In the genomic region with DNA sequence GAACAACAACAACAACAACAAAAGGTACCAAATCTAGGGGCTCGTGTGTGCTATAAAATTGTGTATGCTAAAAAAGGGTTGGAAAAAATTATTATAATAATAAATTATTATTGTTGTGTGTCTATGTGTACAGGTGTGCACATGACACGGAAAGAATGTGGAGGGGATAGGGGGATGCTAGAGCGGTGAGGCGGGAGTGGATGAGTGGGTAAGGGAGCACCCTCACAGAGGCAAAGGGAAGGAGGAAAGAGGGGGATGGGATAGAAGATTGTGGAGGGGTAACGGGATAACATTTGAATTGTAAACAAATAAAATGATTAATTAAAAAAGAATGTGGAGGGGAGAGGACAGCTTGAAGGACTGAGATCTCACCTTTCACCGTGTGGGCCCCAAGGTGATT, we compare ENCODE assay signal across 18 mouse cellular contexts.
"Had no signal": no experiment of that assay in that cellular context is flagged by ENCODE, and none has a peak within 500 bp of the region (broad histone marks: within the 10 kb centered on the region; RNA-seq: fewer than 3 reads in every experiment).

No protein-coding gene starts in this region.

- H3K4me1 ChIP-seq: midbrain, embryonic 12.5 days; neural tube, embryonic 13.5 days; neural tube, embryonic 15.5 days had no signal

- H3K4me3 ChIP-seq: midbrain, embryonic 10.5 days; midbrain, embryonic 12.5 days; myocyte; neural tube, embryonic 13.5 days; neural tube, embryonic 15.5 days had no signal

- H3K27ac ChIP-seq: midbrain, embryonic 10.5 days; midbrain, embryonic 12.5 days; neural tube, embryonic 13.5 days; neural tube, embryonic 15.5 days had no signal

- H3K27me3 ChIP-seq: midbrain, embryonic 12.5 days; neural tube, embryonic 13.5 days; neural tube, embryonic 15.5 days had no signal

- H3K36me3 ChIP-seq: midbrain, embryonic 10.5 days; midbrain, embryonic 12.5 days; neural tube, embryonic 13.5 days; neural tube, embryonic 15.5 days had no signal

- DNase-seq: lung, postnatal 10 days; lung, postnatal 4 days; midbrain, embryonic 14.5 days; retina, postnatal 1 day; right cerebral cortex, adult 18-20 months; right cerebral cortex, postnatal 25 days; right cerebral cortex, postnatal 4 days; spleen, adult 18-20 months; thymus, adult 18-20 months; thymus, postnatal 14 days; thymus, postnatal 36 days had no signal

- H3K9me3 ChIP-seq: midbrain, embryonic 10.5 days; midbrain, embryonic 12.5 days; neural tube, embryonic 13.5 days; neural tube, embryonic 15.5 days had no signal

- H3K9ac ChIP-seq: lung, embryonic 14.5 days; midbrain, embryonic 12.5 days; neural tube, embryonic 13.5 days; neural tube, embryonic 15.5 days had no signal

- ATAC-seq: midbrain, embryonic 16.5 days had no signal

- H3K4me2 ChIP-seq: lung, embryonic 14.5 days; midbrain, embryonic 12.5 days; neural tube, embryonic 13.5 days; neural tube, embryonic 15.5 days had no signal
